Mouse (Mus musculus) MEL (cell line): ENCODE data around the gene Riox2. TPM values are rescaled to one million over a fixed set of nuclear protein-coding genes. Genes with fewer than 3 reads are reported as not detected.

Experiments
- DNase-seq: peaks from one replicate; pipeline ENCODE4 v3.0.0; 2011; ENCODE audit warnings: low read depth, low spot score
- H3K27ac ChIP-seq: 2 replicates; pipeline ENCODE4 v1.5.1; 2012; ENCODE audit warnings: low read depth, mild to moderate bottlenecking, control low read depth, low read length, moderate library complexity; ENCODE audit not compliant: control insufficient read depth
- H3K27me3 ChIP-seq, 2 experiments: fragments of 150-350 bp in 1 of 2; sonication (generic) in 1 of 2; 2 replicates each; pipeline ENCODE4 v1.6.1; 2012; ENCODE audit warnings: low read length in 2 of 2, mild to moderate bottlenecking in 2 of 2, improper control_type of control experiment in 1 of 2, moderate library complexity in 1 of 2; ENCODE audit not compliant: insufficient read depth in 2 of 2, control insufficient read depth in 1 of 2
- H3K36me3 ChIP-seq, 2 experiments: 2 replicates each; pipeline ENCODE4 v1.6.1; 2012 to 2014; ENCODE audit warnings: low read length in 2 of 2, improper control_type of control experiment in 1 of 2, inconsistent platforms in 1 of 2, mild to moderate bottlenecking in 1 of 2; ENCODE audit not compliant: insufficient read depth in 2 of 2, control insufficient read depth in 1 of 2
- H3K4me1 ChIP-seq, 2 experiments: fragments of 150-350 bp in 1 of 2; sonication (generic) in 1 of 2; 2 replicates each; pipeline ENCODE4 v1.6.1; 2012; ENCODE audit warnings: low read length in 2 of 2, improper control_type of control experiment in 1 of 2, mild to moderate bottlenecking in 1 of 2; ENCODE audit not compliant: insufficient read depth in 2 of 2, control insufficient read depth in 1 of 2
- H3K4me3 ChIP-seq, 2 experiments: fragments of 150-350 bp in 1 of 2; sonication (generic) in 1 of 2; 2 replicates each; pipeline ENCODE4 v1.5.1; 2012; ENCODE audit warnings: low read depth in 2 of 2, low read length in 2 of 2, mild to moderate bottlenecking in 2 of 2, moderate library complexity in 2 of 2, control low read depth in 1 of 2, improper control_type of control experiment in 1 of 2; ENCODE audit not compliant: control insufficient read depth in 1 of 2, insufficient read depth in 1 of 2
- H3K79me2 ChIP-seq: 2 replicates; pipeline ENCODE4 v1.6.1; 2012; ENCODE audit warnings: mild to moderate bottlenecking, low read length, moderate library complexity; ENCODE audit not compliant: control insufficient read depth, poor library complexity, insufficient read depth
- H3K9ac ChIP-seq: 2 replicates; pipeline ENCODE4 v1.6.1; 2012; ENCODE audit warnings: low read depth, mild to moderate bottlenecking, control low read depth, low read length, moderate library complexity; ENCODE audit not compliant: control insufficient read depth, poor library complexity, severe bottlenecking
- H3K9me3 ChIP-seq: fragments of 150-350 bp; sonication (generic); replicated peaks from 2 replicates; pipeline ENCODE4 v1.6.1; 2012; ENCODE audit warnings: mild to moderate bottlenecking, low read length, improper control_type of control experiment, moderate library complexity; ENCODE audit not compliant: insufficient read depth
- BHLHE40 ChIP-seq: IDR thresholded peaks from 2 replicates; pipeline ENCODE4 v1.6.1; 2012; ENCODE audit warnings: low read depth, mild to moderate bottlenecking, inconsistent platforms, low read length, improper control_type of control experiment, borderline replicate concordance
- HCFC1 ChIP-seq: IDR thresholded peaks from 2 replicates; pipeline ENCODE4 v1.6.1; 2012; ENCODE audit warnings: low read depth, mild to moderate bottlenecking, inconsistent platforms, low read length, improper control_type of control experiment, moderate library complexity
- KAT2A ChIP-seq: conservative IDR thresholded peaks from 2 replicates; pipeline ENCODE4 v1.6.1; 2012; ENCODE audit warnings: low read depth, low read length, improper control_type of control experiment, inconsistent platforms
- MEF2A ChIP-seq: IDR thresholded peaks from 2 replicates; pipeline ENCODE4 v1.6.1; 2014; ENCODE audit warnings: low read depth, mild to moderate bottlenecking, inconsistent platforms, low read length, improper control_type of control experiment; ENCODE audit not compliant: poor library complexity, insufficient replicate concordance, severe bottlenecking; ENCODE audit errors: extremely low read depth
- UBTF ChIP-seq: IDR thresholded peaks from 2 replicates; pipeline ENCODE4 v1.6.1; 2012; ENCODE audit warnings: low read depth, mild to moderate bottlenecking, inconsistent platforms, low read length, improper control_type of control experiment, moderate library complexity, borderline replicate concordance; ENCODE audit not compliant: insufficient read depth
- polyA plus RNA-seq, 2 experiments: library from polyadenylated mRNA; stranded (reverse) in 1 of 2; unstranded in 1 of 2; fragments of >175 nt in 1 of 2; fragments of >200 nt in 1 of 2; gene quantifications; 2 replicates each; pipeline versions ENCODE4 v1.2.1 to v1.2.4; 2012; ENCODE audit warnings: low replicate concordance in 2 of 2, low read depth in 1 of 2; ENCODE audit not compliant: insufficient read length in 2 of 2, insufficient read depth in 1 of 2, missing spikeins in 1 of 2
- total RNA-seq: library from RNA; depleted of rRNA; stranded (reverse); fragments of 300-350 nt; gene quantifications from 2 replicates; pipeline ENCODE4 v1.2.3, GENCODE M21; 2012; rRNA removed

The Riox2 gene
- total and polyA plus RNA-seq, 3 experiments = 23.4 to 25.8 TPM; not detected in 1

GRCm38 (mm10) chr16:59540944-59541343, 69.4 kb downstream of the Riox2 start:
- no peaks in the 10 kb centered on the region for H3K36me3 ChIP-seq
- H3K79me2 ChIP-seq = no peaks in the 10 kb centered on the region
- no peaks in the 10 kb centered on the region for H3K9me3 ChIP-seq
- H3K9ac ChIP-seq = no peak overlapping the region
- no peaks in the 10 kb centered on the region; a peak in 1 of 4 replicates for H3K27me3 ChIP-seq
- no peak for TF ChIP-seq MEF2A
- TF ChIP-seq, all 39 proteins: peak for 0
- Histone ChIP-seq H3K4me1 (no peaks in the 10 kb centered on the region), H3K4me3 (no peak overlapping the region), H3K27ac (no peak overlapping the region)
- no peak for DNase-seq

DNA sequence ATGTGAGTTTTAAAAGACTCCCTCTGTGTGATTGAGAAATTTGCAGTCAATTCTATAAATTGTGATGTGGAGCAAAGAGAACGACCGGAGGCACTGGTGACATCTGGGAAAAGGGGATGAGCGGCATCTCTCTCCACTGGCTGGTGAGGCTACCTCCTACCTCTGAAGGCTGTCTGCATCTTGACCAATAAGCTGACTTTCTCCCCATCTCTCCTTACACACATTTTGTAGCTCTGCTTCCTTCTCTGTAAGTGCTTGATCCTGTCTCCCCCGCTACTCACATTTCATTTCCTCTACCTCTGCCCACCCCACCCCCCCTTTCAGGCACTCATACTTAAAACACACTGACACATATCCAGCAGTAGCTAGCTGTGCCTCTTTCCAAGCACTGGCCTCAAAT, 69.8 kb downstream of the Riox2 start:
- H3K27me3 ChIP-seq = no peaks in the 10 kb centered on the region; a peak in 1 of 4 replicates
- DNase-seq = no peak
- no peaks in the 10 kb centered on the region for H3K36me3 ChIP-seq
- H3K4me1 ChIP-seq = no peaks in the 10 kb centered on the region
- no peak overlapping the region for H3K9ac ChIP-seq
- H3K79me2 ChIP-seq = no peaks in the 10 kb centered on the region
- no peak overlapping the region for H3K4me3 ChIP-seq
- H3K27ac ChIP-seq = no peak overlapping the region
- TF ChIP-seq HCFC1 (no peak), BHLHE40 (no peak), UBTF (no peak), KAT2A (no peak)
- no peaks in the 10 kb centered on the region for H3K9me3 ChIP-seq

Other genes starting within 250 kb of the Riox2 start
- 0.08 TPM in 1 of 2 replicates, not detected in the other for gene Olfr201, start 199.1 kb upstream of the Riox2 start, total RNA-seq
- under 1 TPM in 1 of 2 experiments, not detected in 1; 0.03 TPM for gene Olfr201, start 199.1 kb upstream of the Riox2 start, polyA plus RNA-seq
- gene Olfr202, start 185.0 kb upstream of the Riox2 start, total RNA-seq = not detected in 2 replicates
- gene Olfr202, start 185.0 kb upstream of the Riox2 start, polyA plus RNA-seq = not detected
- gene Olfr203, start 172.9 kb upstream of the Riox2 start, total RNA-seq = not detected in 2 replicates
- gene Olfr203, start 172.9 kb upstream of the Riox2 start, polyA plus RNA-seq = not detected
- not detected in 2 replicates for gene Olfr204, start 153.5 kb upstream of the Riox2 start, total RNA-seq
- not detected for gene Olfr204, start 153.5 kb upstream of the Riox2 start, polyA plus RNA-seq
- not detected in 2 replicates for gene Olfr205, start 140.6 kb upstream of the Riox2 start, total RNA-seq
- gene Olfr205, start 140.6 kb upstream of the Riox2 start, polyA plus RNA-seq = not detected
- gene Olfr206, start 122.5 kb upstream of the Riox2 start, total RNA-seq = not detected in 2 replicates
- not detected for gene Olfr206, start 122.5 kb upstream of the Riox2 start, polyA plus RNA-seq
- gene Olfr209, start 107.8 kb upstream of the Riox2 start, total RNA-seq = not detected in 2 replicates
- gene Olfr209, start 107.8 kb upstream of the Riox2 start, polyA plus RNA-seq = not detected
- not detected in 2 replicates for gene Gabrr3, start 64.4 kb upstream of the Riox2 start, total RNA-seq
- not detected for gene Gabrr3, start 64.4 kb upstream of the Riox2 start, polyA plus RNA-seq
- 0.59 and 0.73 TPM in 2 replicates for gene Crybg3, start 129.2 kb downstream of the Riox2 start, total RNA-seq
- gene Crybg3, start 129.2 kb downstream of the Riox2 start, polyA plus RNA-seq = under 1 TPM in 1 of 2 experiments, not detected in 1; 0.63 TPM
- gene Arl6, start 167.6 kb downstream of the Riox2 start, total RNA-seq = not detected in 2 replicates
- gene Arl6, start 167.6 kb downstream of the Riox2 start, polyA plus RNA-seq = not detected